Mouse (Mus musculus) thymus, postnatal 14 days (tissue): ENCODE results near the gene Serpind1.

ENCODE experiments used
- DNase-seq: peaks from one replicate; pipeline ENCODE4 v3.0.0; 2021

Gene Serpind1

GRCm38 (mm10) chr16:17356031-17356430 lies 24.9 kb downstream of the Serpind1 start:
- no peak for DNase-seq

DNA sequence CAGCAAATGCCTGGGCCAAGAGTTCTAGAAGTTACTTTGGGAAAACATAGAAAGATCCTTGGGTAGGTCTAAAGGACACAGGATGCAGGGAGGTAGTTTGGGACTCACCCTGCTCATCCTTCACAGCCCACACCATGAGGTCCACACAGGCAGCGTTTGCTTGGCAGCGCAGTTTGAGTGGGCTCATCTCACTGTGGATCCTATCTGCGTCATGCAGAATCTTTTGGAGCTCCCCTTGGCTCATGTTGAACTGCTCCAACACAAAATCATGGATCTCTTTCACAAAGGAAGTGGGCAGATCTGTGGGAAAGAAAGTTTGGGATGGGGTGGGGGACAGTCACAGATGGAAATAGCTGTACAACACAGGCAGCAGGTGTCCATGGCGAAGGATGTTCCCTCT lies 27.6 kb downstream of the Serpind1 start:
- no peak for DNase-seq

GRCm38 (mm10) chr16:17382306-17382705 lies 51.1 kb downstream of the Serpind1 start:
- DNase-seq, result no peak

DNA sequence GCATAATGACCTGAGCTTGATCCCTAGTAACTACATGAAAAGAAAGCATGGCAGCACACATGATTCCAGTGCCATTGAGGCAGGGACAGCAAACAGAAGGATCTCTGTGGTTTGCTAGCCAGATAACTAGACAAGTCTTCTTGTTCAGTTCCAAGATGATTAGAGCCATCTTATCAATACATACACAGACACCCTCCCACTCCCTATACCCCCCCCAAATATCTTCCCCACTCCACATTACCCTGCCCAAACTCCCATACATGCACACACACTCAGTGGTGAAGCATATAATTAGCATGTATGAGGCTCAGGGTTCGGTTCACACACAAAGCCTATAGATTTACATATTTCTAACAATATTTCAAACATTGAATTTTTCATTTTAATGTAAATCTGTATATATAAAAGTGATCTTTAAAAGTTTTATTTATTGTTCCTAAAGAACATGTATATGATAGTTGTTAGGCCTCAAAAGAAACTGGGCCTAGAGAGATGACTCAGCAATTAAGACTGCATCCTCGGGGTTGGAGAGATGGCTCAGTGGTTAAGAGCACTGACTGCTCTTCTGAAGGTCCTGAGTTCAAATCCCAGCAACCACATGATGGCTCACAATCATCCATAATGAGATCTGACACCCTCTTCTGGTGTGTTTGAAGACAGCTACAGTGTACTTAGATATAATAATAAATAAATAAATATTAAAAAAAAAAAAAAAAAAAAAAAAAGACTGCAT lies 52.6 kb downstream of the Serpind1 start:
- no peak for DNase-seq

DNA sequence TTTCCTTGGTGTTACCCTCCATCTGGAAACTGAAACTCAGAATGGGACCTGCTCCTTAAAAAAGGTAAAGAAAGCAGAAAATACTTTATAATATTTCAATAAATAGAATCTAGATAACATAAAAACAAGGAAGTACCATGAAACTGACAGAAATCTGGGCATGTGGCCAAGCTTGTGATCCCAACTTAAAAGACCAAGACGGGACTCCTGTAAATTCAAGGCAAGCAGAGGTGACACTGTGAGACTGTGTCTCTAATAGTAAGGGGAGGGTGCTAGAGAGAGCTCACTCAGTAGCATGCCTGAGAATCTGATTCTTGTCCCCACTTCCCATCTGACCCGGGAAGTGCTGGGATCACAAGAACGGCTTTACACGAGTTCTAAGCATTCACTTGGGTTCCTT lies 61.6 kb downstream of the Serpind1 start:
- DNase-seq, result no peak
